Mouse (Mus musculus) midbrain, embryonic 13.5 days (tissue): Measurements from ENCODE around the gene Gm49384. TPM values are rescaled to one million over a fixed set of nuclear protein-coding genes. Genes with fewer than 3 reads are reported as not detected.

Experiments used
- microRNA-seq: library from miRNA; unstranded; fragments of <30 nt; microRNA quantifications from one replicate; pipeline ENCODE4, GENCODE M21; 2016
- polyA plus RNA-seq: library from polyadenylated mRNA; unstranded; fragments of >200 nt; fragmentation: Nextera tagmentation; extraction: Ambion mirVana; gene quantifications from 2 replicates; pipeline ENCODE4 v1.2.1, GENCODE M21; 2015

The Gm49384 gene
- polyA plus RNA-seq, 1 experiment from 2014 or later: 15.8 TPM

Small RNA genes within 50 kb of the gene (microRNA-seq; reads per million reads assigned to microRNA genes)
- gene Gm47287 (not detected), gene Gm47295 (not detected)

Other genes with a start within 250 kb of the Gm49384 start
- gene Rps29, start 45.1 kb downstream of the Gm49384 start, polyA plus RNA-seq: 1,365 and 1,372 TPM in 2 replicates
- gene Lrr1, start 35.5 kb downstream of the Gm49384 start, polyA plus RNA-seq: 9.7 and 11.0 TPM in 2 replicates
- 369 and 374 TPM in 2 replicates for gene Rpl36al, start 20.2 kb downstream of the Gm49384 start, polyA plus RNA-seq
- 32.0 and 35.0 TPM in 2 replicates for gene Mgat2, start 20.1 kb downstream of the Gm49384 start, polyA plus RNA-seq
- 20.7 and 24.5 TPM in 2 replicates for gene Gm49383, start 7.2 kb downstream of the Gm49384 start, polyA plus RNA-seq
- 8.2 and 8.9 TPM in 2 replicates for gene Dnaaf2, start 5.8 kb downstream of the Gm49384 start, polyA plus RNA-seq
- gene Pole2, start 23.9 kb upstream of the Gm49384 start, polyA plus RNA-seq: 9.6 and 10.0 TPM in 2 replicates
- gene Klhdc1, start 36.9 kb upstream of the Gm49384 start, polyA plus RNA-seq: 9.1 and 10.5 TPM in 2 replicates
- 294 and 313 TPM in 2 replicates for gene Klhdc2, start 92.4 kb upstream of the Gm49384 start, polyA plus RNA-seq
- 97.3 and 103 TPM in 2 replicates for gene Nemf, start 152.9 kb upstream of the Gm49384 start, polyA plus RNA-seq
- 23.9 and 27.8 TPM in 2 replicates for gene Arf6, start 167.9 kb upstream of the Gm49384 start, polyA plus RNA-seq
- 0.72 and 1.5 TPM in 2 replicates for gene Gm9887, start 168.2 kb upstream of the Gm49384 start, polyA plus RNA-seq